Mouse (Mus musculus): Measurements from ENCODE around the gene Bcl2l13.
"Not testable (repeated sequence)": the region's sequence is repeated elsewhere in the genome, so short reads cannot be mapped to it uniquely, and the experiment has no call there.

Gene Bcl2l13

GRCm38 (mm10) chr6:120798019-120798418, 38.0 kb upstream of the Bcl2l13 start:
- no peaks in the 10 kb centered on the region for H3K27me3 ChIP-seq (ENCODE audit: insufficient read depth, low read length)
- H3K4me1 ChIP-seq (replicated peaks; ENCODE audit: low read depth, low read length): peaks cover 13% of the 10 kb centered on the region
- no peak for TF ChIP-seq POU5F1 (IDR thresholded peaks at IDR 0.05; ENCODE audit: borderline replicate concordance, low read length)
- no peak for TF ChIP-seq CTCF (conservative IDR thresholded peaks at IDR 0.05; ENCODE audit: low read length)
- no peak for TF ChIP-seq NANOG (IDR thresholded peaks at IDR 0.05; ENCODE audit: borderline replicate concordance, low read length)
- H3K9me3 ChIP-seq (ENCODE audit: low read length): no peaks in the 10 kb centered on the region
- peaks cover 100% of the 10 kb centered on the region for H3K36me3 ChIP-seq (ENCODE audit: insufficient read depth, low read length)
- H3K4me3 ChIP-seq (replicated peaks; ENCODE audit: low read length): no peak overlapping the region

GRCm38 (mm10) chr6:120798905-120799304, 37.1 kb upstream of the Bcl2l13 start:
- Histone ChIP-seq H3K9me3 (ENCODE audit: low read length) (no peaks in the 10 kb centered on the region), H3K36me3 (ENCODE audit: insufficient read depth, low read length) (peaks cover 100% of the 10 kb centered on the region), H3K4me1 (replicated peaks; ENCODE audit: low read depth, low read length) (peaks cover 5% of the 10 kb centered on the region; the same call in 1 of the 2 replicates), H3K27me3 (ENCODE audit: insufficient read depth, low read length) (no peaks in the 10 kb centered on the region), H3K4me3 (replicated peaks; ENCODE audit: low read length) (no peak overlapping the region)
- TF ChIP-seq POU5F1 (IDR thresholded peaks at IDR 0.05; ENCODE audit: borderline replicate concordance, low read length) (no peak), NANOG (IDR thresholded peaks at IDR 0.05; ENCODE audit: borderline replicate concordance, low read length) (no peak), CTCF (conservative IDR thresholded peaks at IDR 0.05; ENCODE audit: low read length) (no peak)

- no peaks in the 10 kb centered on the region for H3K27me3 ChIP-seq (ENCODE audit: insufficient read depth, low read length)
- peaks cover 8% of the 10 kb centered on the region; the same call in 1 of the 2 replicates for H3K4me1 ChIP-seq (replicated peaks; ENCODE audit: low read depth, low read length)
- TF ChIP-seq CTCF (conservative IDR thresholded peaks at IDR 0.05; ENCODE audit: low read length) (no peak), NANOG (IDR thresholded peaks at IDR 0.05; ENCODE audit: borderline replicate concordance, low read length) (no peak), POU5F1 (IDR thresholded peaks at IDR 0.05; ENCODE audit: borderline replicate concordance, low read length) (no peak)
- H3K9me3 ChIP-seq (ENCODE audit: low read length): no peaks in the 10 kb centered on the region
- no peak overlapping the region for H3K4me3 ChIP-seq (replicated peaks; ENCODE audit: low read length)
- H3K36me3 ChIP-seq (ENCODE audit: insufficient read depth, low read length): peaks cover 100% of the 10 kb centered on the region
Measured at GRCm38 (mm10) chr6:120799581-120800041, 36.4 kb upstream of the Bcl2l13 start.

DNA sequence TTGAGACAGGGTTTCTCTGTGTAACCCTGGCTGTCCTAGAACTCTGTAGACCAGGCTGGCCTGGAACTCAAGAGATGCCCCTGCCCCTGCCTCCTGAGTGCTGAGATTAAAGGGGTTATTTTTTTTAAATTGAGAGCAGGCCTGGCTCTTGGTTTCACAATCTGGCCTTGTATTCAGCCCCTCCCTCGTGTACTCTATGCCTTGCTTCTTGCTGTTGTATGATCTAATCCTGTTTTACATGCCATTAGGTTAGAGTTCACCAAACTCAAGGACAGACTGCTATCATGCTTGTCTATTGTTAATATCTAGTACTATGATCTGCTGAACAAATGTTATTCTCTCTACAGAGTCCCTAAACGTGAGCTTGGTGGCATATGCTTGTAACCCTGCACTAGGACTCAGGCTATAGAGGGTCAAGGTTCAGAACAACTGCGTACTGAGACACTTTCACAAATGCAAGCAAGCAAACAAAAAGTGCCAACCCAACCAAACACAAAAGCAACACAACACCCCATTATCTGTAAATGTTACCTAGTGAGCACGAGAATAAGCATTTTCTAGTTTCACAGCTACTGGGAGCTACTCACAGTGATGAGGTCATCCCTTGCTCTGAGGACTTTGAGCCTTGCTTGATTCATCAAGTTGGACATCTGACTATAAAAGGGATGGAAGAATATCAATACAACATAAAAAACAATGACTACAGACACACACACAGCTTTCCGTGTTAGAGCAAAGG, 28.8 kb upstream of the Bcl2l13 start:
- TF ChIP-seq NANOG (IDR thresholded peaks at IDR 0.05; ENCODE audit: borderline replicate concordance, low read length) (no peak), CTCF (conservative IDR thresholded peaks at IDR 0.05; ENCODE audit: low read length) (no peak), POU5F1 (IDR thresholded peaks at IDR 0.05; ENCODE audit: borderline replicate concordance, low read length) (no peak)
- peaks cover 95% of the 10 kb centered on the region for H3K36me3 ChIP-seq (ENCODE audit: insufficient read depth, low read length)

DNA sequence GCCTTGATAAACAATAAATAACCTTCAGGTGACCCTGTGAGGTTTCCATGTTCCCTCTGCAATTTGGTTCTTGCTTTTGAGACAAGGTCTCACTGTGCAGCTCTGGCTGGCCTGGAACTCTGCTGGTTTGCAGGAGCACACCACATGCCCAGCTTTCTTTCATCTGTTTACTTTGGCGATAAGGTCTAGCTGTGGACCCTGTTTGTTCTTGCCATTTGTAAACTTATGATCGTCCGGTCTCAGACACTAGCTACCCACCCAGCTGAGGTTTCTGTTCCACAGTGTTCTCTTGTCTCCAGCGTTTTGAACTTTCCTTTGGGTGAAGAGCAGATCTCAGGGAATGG, 28.3 kb upstream of the Bcl2l13 start:
- Histone ChIP-seq H3K4me1 (replicated peaks; ENCODE audit: low read depth, low read length) (peaks cover 17% of the 10 kb centered on the region), H3K4me3 (replicated peaks; ENCODE audit: low read length) (no peak overlapping the region), H3K36me3 (ENCODE audit: insufficient read depth, low read length) (peaks cover 90% of the 10 kb centered on the region), H3K9me3 (ENCODE audit: low read length) (no peaks in the 10 kb centered on the region), H3K27me3 (ENCODE audit: insufficient read depth, low read length) (no peaks in the 10 kb centered on the region)
- TF ChIP-seq CTCF (conservative IDR thresholded peaks at IDR 0.05; ENCODE audit: low read length): no peak
- no peak for TF ChIP-seq NANOG (IDR thresholded peaks at IDR 0.05; ENCODE audit: borderline replicate concordance, low read length)
- TF ChIP-seq POU5F1 (IDR thresholded peaks at IDR 0.05; ENCODE audit: borderline replicate concordance, low read length): no peak

More for the DNA sequence above, 28.8 kb upstream of the Bcl2l13 start:
- H3K27me3 ChIP-seq (ENCODE audit: insufficient read depth, low read length): no peaks in the 10 kb centered on the region
- H3K9me3 ChIP-seq (ENCODE audit: low read length): no peaks in the 10 kb centered on the region
- H3K4me3 ChIP-seq (replicated peaks; ENCODE audit: low read length): no peak overlapping the region
- H3K4me1 ChIP-seq (replicated peaks; ENCODE audit: low read depth, low read length): peaks cover 17% of the 10 kb centered on the region

DNA sequence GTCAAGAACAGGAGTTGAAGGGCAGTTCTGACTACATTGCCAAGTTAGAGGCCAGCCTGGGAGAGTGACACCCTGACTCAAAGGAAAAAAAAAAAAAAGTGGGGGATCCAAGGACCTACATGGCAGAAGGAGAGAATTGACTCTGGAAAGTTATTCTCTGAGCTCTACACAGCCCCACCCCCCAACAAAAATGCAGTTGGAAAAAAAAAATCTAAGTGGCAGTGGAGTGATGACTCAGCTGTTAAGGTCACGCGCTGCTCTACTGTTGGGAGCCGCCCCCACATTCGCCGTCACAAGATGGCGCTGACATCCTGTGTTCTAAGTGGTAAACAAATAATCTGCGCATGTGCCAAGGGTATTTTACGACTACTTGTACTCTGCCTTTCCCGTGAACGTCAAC, 24.0 kb upstream of the Bcl2l13 start:
- Histone ChIP-seq H3K36me3 (ENCODE audit: insufficient read depth, low read length) (peaks cover 48% of the 10 kb centered on the region), H3K4me1 (replicated peaks; ENCODE audit: low read depth, low read length) (peaks cover 10% of the 10 kb centered on the region)
- not testable (repeated sequence) for H3K4me3 ChIP-seq (replicated peaks; ENCODE audit: low read length); H3K9me3 ChIP-seq (ENCODE audit: low read length); H3K27me3 ChIP-seq (ENCODE audit: insufficient read depth, low read length)

DNA sequence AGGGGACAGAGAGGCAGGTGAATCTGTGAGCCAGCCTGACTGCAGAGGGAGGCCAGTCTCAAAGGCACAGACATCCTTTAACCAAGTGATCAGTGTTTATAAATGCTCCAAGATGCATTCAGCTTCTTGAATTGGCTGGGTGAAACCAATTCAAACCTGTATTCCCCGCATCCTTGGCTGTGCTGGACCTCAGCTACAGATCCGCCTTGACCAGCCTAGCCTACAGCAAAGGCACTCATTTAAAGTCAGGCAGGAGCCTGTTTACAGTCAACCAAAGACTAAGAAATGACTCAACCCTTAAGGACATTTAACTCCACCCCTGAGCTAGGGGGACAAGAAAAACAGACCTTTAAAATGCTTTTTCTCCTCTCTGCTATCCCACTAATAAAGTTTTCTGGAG, 16.7 kb upstream of the Bcl2l13 start:
- no peak for TF ChIP-seq CTCF (conservative IDR thresholded peaks at IDR 0.05; ENCODE audit: low read length)
- no peak for TF ChIP-seq NANOG (IDR thresholded peaks at IDR 0.05; ENCODE audit: borderline replicate concordance, low read length)
- TF ChIP-seq POU5F1 (IDR thresholded peaks at IDR 0.05; ENCODE audit: borderline replicate concordance, low read length): no peak
- H3K4me3 ChIP-seq (replicated peaks; ENCODE audit: low read length): no peak overlapping the region
- peaks cover 27% of the 10 kb centered on the region for H3K36me3 ChIP-seq (ENCODE audit: insufficient read depth, low read length)
- H3K4me1 ChIP-seq (replicated peaks; ENCODE audit: low read depth, low read length): peaks cover 53% of the 10 kb centered on the region
- no peaks in the 10 kb centered on the region for H3K27me3 ChIP-seq (ENCODE audit: insufficient read depth, low read length)
- H3K9me3 ChIP-seq (ENCODE audit: low read length): no peaks in the 10 kb centered on the region

DNA sequence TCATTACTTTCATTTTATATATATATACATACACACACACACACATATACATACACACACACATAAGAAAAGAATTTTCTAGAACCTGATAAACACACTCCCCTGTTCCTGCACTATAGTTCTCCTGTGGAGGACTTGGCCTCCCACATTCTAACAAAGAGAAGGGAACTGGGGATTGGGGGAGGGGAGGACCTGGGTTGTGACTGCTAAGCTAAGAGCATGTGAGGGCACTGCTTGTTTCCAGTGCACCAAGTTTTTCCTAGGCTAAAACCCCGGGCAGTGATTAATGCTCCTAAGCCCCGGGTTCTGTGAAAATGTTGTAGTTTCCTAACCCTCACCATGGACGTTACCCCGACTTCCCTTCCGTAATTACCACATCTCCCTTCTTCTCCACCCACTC, 15.9 kb upstream of the Bcl2l13 start:
- H3K27me3 ChIP-seq (ENCODE audit: insufficient read depth, low read length): no peaks in the 10 kb centered on the region
- TF ChIP-seq POU5F1 (IDR thresholded peaks at IDR 0.05; ENCODE audit: borderline replicate concordance, low read length) (no peak), NANOG (IDR thresholded peaks at IDR 0.05; ENCODE audit: borderline replicate concordance, low read length) (no peak), CTCF (conservative IDR thresholded peaks at IDR 0.05; ENCODE audit: low read length) (no peak)
- peaks cover 53% of the 10 kb centered on the region for H3K4me1 ChIP-seq (replicated peaks; ENCODE audit: low read depth, low read length)
- H3K36me3 ChIP-seq (ENCODE audit: insufficient read depth, low read length): peaks cover 27% of the 10 kb centered on the region
- H3K9me3 ChIP-seq (ENCODE audit: low read length): no peaks in the 10 kb centered on the region
- H3K4me3 ChIP-seq (replicated peaks; ENCODE audit: low read length): no peak overlapping the region

DNA sequence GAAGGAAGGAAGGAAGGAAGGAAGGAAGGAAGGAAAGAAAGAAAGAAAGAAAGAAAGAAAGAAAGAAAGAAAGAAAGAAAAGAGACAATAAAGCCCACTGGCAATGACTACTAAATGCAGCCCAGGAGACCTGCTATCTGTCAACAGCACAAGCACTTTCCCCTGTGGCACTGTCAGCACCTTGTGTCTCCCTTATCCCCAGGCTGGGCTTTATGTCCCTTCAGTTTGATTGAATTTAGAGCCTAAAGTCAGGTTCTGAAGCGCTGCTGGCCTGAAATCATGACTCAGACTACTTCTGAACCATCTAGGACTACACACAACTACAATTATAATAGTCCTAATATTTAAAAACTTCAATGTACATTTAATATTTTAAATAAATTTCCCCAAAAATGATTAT, 15.1 kb upstream of the Bcl2l13 start:
- H3K4me3 ChIP-seq (replicated peaks; ENCODE audit: low read length): peak overlapping the region; percentile 97
- H3K4me1 ChIP-seq (replicated peaks; ENCODE audit: low read depth, low read length): peaks cover 53% of the 10 kb centered on the region
- TF ChIP-seq NANOG (IDR thresholded peaks at IDR 0.05; ENCODE audit: borderline replicate concordance, low read length) (no peak), POU5F1 (IDR thresholded peaks at IDR 0.05; ENCODE audit: borderline replicate concordance, low read length) (no peak), CTCF (conservative IDR thresholded peaks at IDR 0.05; ENCODE audit: low read length) (no peak)
- no peaks in the 10 kb centered on the region for H3K27me3 ChIP-seq (ENCODE audit: insufficient read depth, low read length)
- H3K36me3 ChIP-seq (ENCODE audit: insufficient read depth, low read length): peaks cover 27% of the 10 kb centered on the region
- H3K9me3 ChIP-seq (ENCODE audit: low read length): no peaks in the 10 kb centered on the region

Data from E14TG2a.4 (cell line).